Mouse (Mus musculus) midbrain, postnatal 0 days (tissue): ENCODE results near the gene Ugt1a6a. TPM values are rescaled to one million over a fixed set of nuclear protein-coding genes. Genes with fewer than 3 reads are reported as not detected.

Source experiments
- ATAC-seq: fragments of 200-750 bp; cut with Nextera tagmentation; 2 replicates; pipeline ENCODE4 v1.8.0; 2017; ENCODE audit warnings: moderate number of reproducible peaks, mild to moderate bottlenecking, moderate TSS enrichment, moderate library complexity; ENCODE audit not compliant: low FRiP score
- DNase-seq: peaks from one replicate; pipeline ENCODE4 v3.0.0-alpha.2; 2015; ENCODE audit warnings: low spot score
- H3K27ac ChIP-seq: fragments of 300-500 bp; sonication (generic); 2 replicates; pipeline ENCODE4 v1.5.1; 2014; ENCODE audit warnings: low read depth, mild to moderate bottlenecking, low read length, mixed read lengths
- H3K27me3 ChIP-seq: fragments of 300-500 bp; sonication (generic); 2 replicates; pipeline ENCODE4 v1.6.1; 2014; ENCODE audit warnings: low read length, control low read depth, mixed read lengths; ENCODE audit not compliant: insufficient read depth
- H3K36me3 ChIP-seq: fragments of 300-500 bp; sonication (generic); 2 replicates; pipeline ENCODE4 v1.6.1; 2014; ENCODE audit warnings: low read length, control low read depth, mixed read lengths; ENCODE audit not compliant: insufficient read depth
- H3K4me1 ChIP-seq: fragments of 300-500 bp; sonication (generic); 2 replicates; pipeline ENCODE4 v1.6.1; 2014; ENCODE audit warnings: mild to moderate bottlenecking, control low read depth, antibody characterized with exemption, low read length, mixed read lengths; ENCODE audit not compliant: insufficient read depth
- H3K4me2 ChIP-seq: fragments of 300-500 bp; sonication (generic); 2 replicates; pipeline ENCODE4 v1.6.1; 2014; ENCODE audit warnings: low read depth, mild to moderate bottlenecking, low read length, mixed read lengths; ENCODE audit not compliant: poor library complexity, severe bottlenecking
- H3K4me3 ChIP-seq: fragments of 300-500 bp; sonication (generic); 2 replicates; pipeline ENCODE4 v1.5.1; 2014; ENCODE audit warnings: low read depth, mild to moderate bottlenecking, low read length, moderate library complexity
- H3K9ac ChIP-seq: fragments of 300-500 bp; sonication (generic); replicated peaks from 2 replicates; pipeline ENCODE4 v1.6.1; 2014; ENCODE audit warnings: mild to moderate bottlenecking, low read length, moderate library complexity, mixed read lengths; ENCODE audit not compliant: poor library complexity, severe bottlenecking
- H3K9me3 ChIP-seq: fragments of 300-500 bp; sonication (generic); 2 replicates; pipeline ENCODE4 v1.6.1; 2016; ENCODE audit warnings: low read length, control low read depth
- CTCF ChIP-seq: IDR thresholded peaks from 2 replicates; pipeline ENCODE4 v1.5.1; 2016; ENCODE audit warnings: antibody characterized with exemption, mild to moderate bottlenecking
- WGBS: fragments of 180-500 bp; shearing (Covaris S2); extraction: QIAGEN DNeasy Blood & Tissue Kit; methylation state at CpG from one replicate; pipeline ENCODE4 v1.1.7; 2014; 5-methylcytosine and 5-hydroxymethylcytosine counted together
- polyA plus RNA-seq: library from polyadenylated mRNA; unstranded; fragments of >200 nt; fragmentation: Nextera tagmentation; extraction: Ambion mirVana; gene quantifications from 2 replicates; pipeline ENCODE4 v1.2.1, GENCODE M21; 2015
- total RNA-seq: library from RNA; depleted of rRNA; stranded (reverse); fragments of >200 nt; gene quantifications from 2 replicates; pipeline ENCODE4 v1.2.3, GENCODE M21; 2014

The Ugt1a6a gene
- total and polyA plus RNA-seq, 2 experiments from 2014 or later, result 2.3 to 3.8 TPM

- Histone ChIP-seq H3K27ac (no peak overlapping the region), H3K4me2 (no peak overlapping the region), H3K4me3 (no peak overlapping the region), H3K9ac (no peak overlapping the region), H3K9me3 (peaks cover 12% of the 10 kb centered on the region), H3K36me3 (peaks cover 88% of the 10 kb centered on the region), H3K27me3 (no peaks in the 10 kb centered on the region), H3K4me1 (no peaks in the 10 kb centered on the region)
- TF ChIP-seq CTCF, result no peak
- whole genome bisulfite sequencing, result 77% methylated on average over 6 of the region's 6 CpGs
- ATAC-seq, result no peak
- no peak for DNase-seq
Observed at GRCm38 (mm10) chr1:88262961-88263360, 128.4 kb downstream of the Ugt1a6a start.

DNA sequence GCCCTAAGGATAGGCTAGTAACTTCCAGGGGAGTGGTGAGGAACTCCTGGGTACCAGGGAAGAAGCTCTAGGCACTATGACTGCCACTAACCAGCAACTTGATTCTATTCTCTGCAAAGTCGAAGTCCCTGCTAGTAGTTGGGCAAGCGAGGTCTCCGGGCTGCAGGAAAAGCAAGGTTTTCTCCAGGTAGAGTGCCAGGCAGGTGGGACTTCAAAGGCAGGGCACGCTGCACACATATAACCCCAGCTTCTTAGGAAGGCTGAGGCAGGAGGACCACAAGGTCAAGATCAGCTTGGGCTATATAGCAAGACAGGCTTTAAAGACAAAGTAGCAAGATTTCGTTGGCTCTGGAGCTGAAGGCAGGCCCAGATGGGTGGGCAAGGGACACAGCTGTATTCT lies 129.2 kb downstream of the Ugt1a6a start:
- 92% methylated on average over 5 of the region's 5 CpGs for WGBS
- Histone ChIP-seq H3K27me3 (no peaks in the 10 kb centered on the region), H3K4me3 (no peak overlapping the region), H3K27ac (no peak overlapping the region), H3K9me3 (peaks cover 7% of the 10 kb centered on the region; the same call in 1 of the 2 replicates), H3K36me3 (peaks cover 97% of the 10 kb centered on the region), H3K4me1 (no peaks in the 10 kb centered on the region), H3K4me2 (no peak overlapping the region), H3K9ac (no peak overlapping the region)
- no peak for TF ChIP-seq CTCF
- DNase-seq, result no peak
- ATAC-seq, result no peak

DNA sequence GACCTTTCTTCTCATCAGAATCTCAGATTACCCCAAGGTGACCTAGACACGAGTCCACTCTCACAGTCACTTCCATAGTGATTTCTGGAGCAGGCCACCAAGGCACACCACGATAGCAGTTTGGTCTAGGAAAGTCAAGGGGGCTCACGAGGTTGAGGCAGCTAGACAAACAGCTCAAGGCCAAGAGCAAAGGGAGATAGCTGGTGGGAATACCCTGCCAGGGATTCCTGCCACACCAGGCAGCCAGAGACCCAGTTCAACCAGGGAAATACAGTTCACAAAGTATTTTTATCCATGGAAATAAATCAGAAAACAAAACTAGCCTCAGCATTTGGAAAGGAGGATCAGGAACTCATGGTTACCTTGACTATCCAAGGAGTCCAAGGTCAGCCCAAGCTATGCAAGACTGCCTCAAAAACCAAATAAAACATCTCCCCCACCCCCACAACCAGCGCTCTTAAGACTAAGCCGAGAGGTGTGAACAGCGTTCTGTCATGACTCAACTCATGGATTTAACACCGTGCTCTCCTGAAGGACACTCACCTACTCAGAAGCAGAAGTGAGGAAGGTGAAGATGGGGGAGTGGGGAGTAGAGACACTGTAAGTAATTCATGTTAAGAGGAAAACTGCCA lies 129.7 kb downstream of the Ugt1a6a start:
- H3K27me3 ChIP-seq, result no peaks in the 10 kb centered on the region
- WGBS, result 92% methylated on average over 7 of the region's 7 CpGs
- peaks cover 5% of the 10 kb centered on the region; the same call in 1 of the 2 replicates for H3K9me3 ChIP-seq
- H3K27ac ChIP-seq, result no peak overlapping the region
- no peak for TF ChIP-seq CTCF
- H3K9ac ChIP-seq, result no peak overlapping the region
- ATAC-seq (no peak), DNase-seq (no peak)
- peaks cover 100% of the 10 kb centered on the region for H3K36me3 ChIP-seq
- no peak overlapping the region for H3K4me2 ChIP-seq
- H3K4me3 ChIP-seq, result no peak overlapping the region
- no peaks in the 10 kb centered on the region for H3K4me1 ChIP-seq

DNA sequence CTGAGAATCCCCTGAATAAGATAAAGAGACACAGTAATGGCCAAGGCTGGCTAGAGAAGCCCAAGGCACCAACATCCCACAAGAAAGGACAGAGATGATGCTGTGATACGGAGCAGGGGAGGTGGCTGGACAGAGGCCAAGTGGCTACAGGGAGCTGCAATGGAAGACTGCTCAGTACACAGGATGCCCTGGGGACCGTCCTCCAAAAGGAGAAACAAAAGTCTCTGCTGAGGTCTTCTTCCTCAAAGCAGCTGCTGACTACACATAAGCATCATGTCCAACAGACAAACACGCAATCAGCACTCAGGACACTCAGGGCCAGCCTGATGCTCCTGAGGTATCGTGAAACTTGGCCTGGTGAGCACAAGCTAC lies 130.2 kb downstream of the Ugt1a6a start:
- 74% methylated on average over 4 of the region's 4 CpGs for WGBS
- no peak overlapping the region for H3K9ac ChIP-seq
- peaks cover 100% of the 10 kb centered on the region for H3K36me3 ChIP-seq
- no peaks in the 10 kb centered on the region for H3K27me3 ChIP-seq
- H3K4me2 ChIP-seq, result no peak overlapping the region
- no peak overlapping the region for H3K27ac ChIP-seq
- no peak for TF ChIP-seq CTCF
- no peaks in the 10 kb centered on the region for H3K4me1 ChIP-seq
- H3K9me3 ChIP-seq, result peaks cover 4% of the 10 kb centered on the region; the same call in 1 of the 2 replicates
- H3K4me3 ChIP-seq, result no peak overlapping the region
- DNase-seq (no peak), ATAC-seq (no peak)

GRCm38 (mm10) chr1:88266123-88266522 lies 131.5 kb downstream of the Ugt1a6a start:
- DNase-seq (no peak), ATAC-seq (no peak)
- H3K9ac ChIP-seq, result no peak overlapping the region
- WGBS, result 90% methylated on average over 13 of the region's 13 CpGs
- no peak overlapping the region for H3K4me3 ChIP-seq
- peaks cover 90% of the 10 kb centered on the region for H3K36me3 ChIP-seq
- H3K4me2 ChIP-seq, result no peak overlapping the region
- H3K27me3 ChIP-seq, result no peaks in the 10 kb centered on the region
- no peaks in the 10 kb centered on the region for H3K9me3 ChIP-seq
- TF ChIP-seq CTCF, result no peak
- no peak overlapping the region for H3K27ac ChIP-seq
- H3K4me1 ChIP-seq, result no peaks in the 10 kb centered on the region

GRCm38 (mm10) chr1:88267489-88267888 lies 132.9 kb downstream of the Ugt1a6a start:
- no peak for DNase-seq
- no peak for TF ChIP-seq CTCF
- no peaks in the 10 kb centered on the region for H3K27me3 ChIP-seq
- H3K4me1 ChIP-seq, result no peaks in the 10 kb centered on the region
- peaks cover 76% of the 10 kb centered on the region for H3K36me3 ChIP-seq
- 95% methylated on average over 6 of the region's 6 CpGs for whole genome bisulfite sequencing
- no peaks in the 10 kb centered on the region for H3K9me3 ChIP-seq
- H3K4me3 ChIP-seq, result no peak overlapping the region
- no peak overlapping the region for H3K27ac ChIP-seq
- no peak overlapping the region for H3K4me2 ChIP-seq
- ATAC-seq, result no peak
- no peak overlapping the region for H3K9ac ChIP-seq
